Mouse (Mus musculus): ENCODE results near the gene Tnni3. TPM values are rescaled to one million over a fixed set of nuclear protein-coding genes. Genes with fewer than 3 reads are reported as not detected.
A peak's percentile ranks its signal among the peaks of the same experiment; 100 is the strongest.

Gene Tnni3
- polyA plus RNA-seq, 1 experiment from 2014 or later: 2.9 TPM

GRCm38 (mm10) chr7:4526341-4527301 lies 2.6 kb upstream of the Tnni3 start:
- Histone ChIP-seq H3K9me3 (ENCODE audit: control insufficient read depth, low read depth, low read length) (no peaks in the 10 kb centered on the region), H3K9ac (replicated peaks; ENCODE audit: low read depth, low read length) (peak overlapping the region; percentile 25; the same call in 1 of the 2 replicates), H3K4me1 (ENCODE audit: control insufficient read depth, insufficient read depth, low read length) (no peaks in the 10 kb centered on the region), H3K36me3 (ENCODE audit: control insufficient read depth, insufficient read depth, low read length) (no peaks in the 10 kb centered on the region), H3K27ac (ENCODE audit: low read length) (peak overlapping the region; percentile 39; the same call in 1 of the 2 replicates), H3K4me3 (ENCODE audit: low read depth, low read length) (peak overlapping the region; percentile 31), H3K27me3 (ENCODE audit: control insufficient read depth, insufficient read depth, low read length) (no peaks in the 10 kb centered on the region), H3K4me2 (replicated peaks; ENCODE audit: low read depth, low read length) (peak overlapping the region; percentile 54)
- WGBS: 26% methylated on average over 40 of the region's 40 CpGs
- peak; percentile 90 for ATAC-seq (ENCODE audit: insufficient number of reproducible peaks, insufficient read depth, low FRiP score, low read depth)

- WGBS: 90% methylated on average over 33 of the region's 33 CpGs
- no peak overlapping the region for H3K4me2 ChIP-seq (replicated peaks; ENCODE audit: low read depth, low read length)
- no peak for ATAC-seq (ENCODE audit: insufficient number of reproducible peaks, insufficient read depth, low FRiP score, low read depth)
These were observed 561 bp downstream of the Tnni3 start for GRCm38 (mm10) chr7:4523205-4524130.

GRCm38 (mm10) chr7:4522292-4522691 lies 1.7 kb downstream of the Tnni3 start:
- H3K4me2 ChIP-seq (replicated peaks; ENCODE audit: low read depth, low read length): no peak overlapping the region
- H3K4me3 ChIP-seq (ENCODE audit: low read depth, low read length): no peak overlapping the region
- ATAC-seq (ENCODE audit: insufficient number of reproducible peaks, insufficient read depth, low FRiP score, low read depth): no peak
- H3K9ac ChIP-seq (replicated peaks; ENCODE audit: low read depth, low read length): no peak overlapping the region
- H3K4me1 ChIP-seq (ENCODE audit: control insufficient read depth, insufficient read depth, low read length): no peaks in the 10 kb centered on the region
- no peaks in the 10 kb centered on the region for H3K36me3 ChIP-seq (ENCODE audit: control insufficient read depth, insufficient read depth, low read length)
- H3K9me3 ChIP-seq (ENCODE audit: control insufficient read depth, low read depth, low read length): no peaks in the 10 kb centered on the region
- WGBS: 72% methylated on average over 6 of the region's 6 CpGs
- no peaks in the 10 kb centered on the region for H3K27me3 ChIP-seq (ENCODE audit: control insufficient read depth, insufficient read depth, low read length)
- H3K27ac ChIP-seq (ENCODE audit: low read length): no peak overlapping the region

More at GRCm38 (mm10) chr7:4523205-4524130, 561 bp downstream of the Tnni3 start:
- Histone ChIP-seq H3K9me3 (ENCODE audit: control insufficient read depth, low read depth, low read length) (no peaks in the 10 kb centered on the region), H3K36me3 (ENCODE audit: control insufficient read depth, insufficient read depth, low read length) (no peaks in the 10 kb centered on the region), H3K4me3 (ENCODE audit: low read depth, low read length) (no peak overlapping the region), H3K27ac (ENCODE audit: low read length) (no peak overlapping the region), H3K4me1 (ENCODE audit: control insufficient read depth, insufficient read depth, low read length) (no peaks in the 10 kb centered on the region), H3K27me3 (ENCODE audit: control insufficient read depth, insufficient read depth, low read length) (no peaks in the 10 kb centered on the region), H3K9ac (replicated peaks; ENCODE audit: low read depth, low read length) (no peak overlapping the region)

GRCm38 (mm10) chr7:4521231-4522003 lies 2.6 kb downstream of the Tnni3 start:
- no peaks in the 10 kb centered on the region for H3K27me3 ChIP-seq (ENCODE audit: control insufficient read depth, insufficient read depth, low read length)
- peaks cover 1% of the 10 kb centered on the region; the same call in 1 of the 2 replicates for H3K4me1 ChIP-seq (ENCODE audit: control insufficient read depth, insufficient read depth, low read length)
- peak overlapping the region; percentile 11; the same call in 1 of the 2 replicates for H3K4me3 ChIP-seq (ENCODE audit: low read depth, low read length)
- WGBS: 32% methylated on average over 30 of the region's 32 CpGs
- no peaks in the 10 kb centered on the region for H3K36me3 ChIP-seq (ENCODE audit: control insufficient read depth, insufficient read depth, low read length)
- no peak for ATAC-seq (ENCODE audit: insufficient number of reproducible peaks, insufficient read depth, low FRiP score, low read depth)
- H3K4me2 ChIP-seq (replicated peaks; ENCODE audit: low read depth, low read length): peak overlapping the region; percentile 46
- no peak overlapping the region for H3K27ac ChIP-seq (ENCODE audit: low read length)
- H3K9me3 ChIP-seq (ENCODE audit: control insufficient read depth, low read depth, low read length): no peaks in the 10 kb centered on the region
- H3K9ac ChIP-seq (replicated peaks; ENCODE audit: low read depth, low read length): no peak overlapping the region

GRCm38 (mm10) chr7:4518487-4518886 lies 5.5 kb downstream of the Tnni3 start:
- H3K4me3 ChIP-seq (ENCODE audit: low read depth, low read length): no peak overlapping the region
- H3K27me3 ChIP-seq (ENCODE audit: control insufficient read depth, insufficient read depth, low read length): no peaks in the 10 kb centered on the region
- no peak for ATAC-seq (ENCODE audit: insufficient number of reproducible peaks, insufficient read depth, low FRiP score, low read depth)
- 71% methylated on average over 1 of the region's 1 CpGs for WGBS
- no peak overlapping the region for H3K27ac ChIP-seq (ENCODE audit: low read length)
- no peak overlapping the region for H3K4me2 ChIP-seq (replicated peaks; ENCODE audit: low read depth, low read length)
- no peaks in the 10 kb centered on the region for H3K9me3 ChIP-seq (ENCODE audit: control insufficient read depth, low read depth, low read length)
- no peaks in the 10 kb centered on the region for H3K36me3 ChIP-seq (ENCODE audit: control insufficient read depth, insufficient read depth, low read length)
- H3K4me1 ChIP-seq (ENCODE audit: control insufficient read depth, insufficient read depth, low read length): peaks cover 24% of the 10 kb centered on the region
- no peak overlapping the region for H3K9ac ChIP-seq (replicated peaks; ENCODE audit: low read depth, low read length)

- Histone ChIP-seq H3K9ac (replicated peaks; ENCODE audit: low read depth, low read length) (no peak within 1 kb of the TSS), H3K4me1 (ENCODE audit: control insufficient read depth, insufficient read depth, low read length) (peaks cover 25% of the 10 kb centered on the region), H3K36me3 (ENCODE audit: control insufficient read depth, insufficient read depth, low read length) (no peaks in the 10 kb centered on the region), H3K4me2 (replicated peaks; ENCODE audit: low read depth, low read length) (no peak within 1 kb of the TSS), H3K4me3 (ENCODE audit: low read depth, low read length) (no peak within 1 kb of the TSS), H3K27ac (ENCODE audit: low read length) (no peak within 1 kb of the TSS; the same call in 1 of the 2 replicates), H3K27me3 (ENCODE audit: control insufficient read depth, insufficient read depth, low read length) (no peaks in the 10 kb centered on the region), H3K9me3 (ENCODE audit: control insufficient read depth, low read depth, low read length) (no peaks in the 10 kb centered on the region)
- 12% methylated on average over 4 of the region's 4 CpGs for WGBS
- no peak for ATAC-seq (ENCODE audit: insufficient number of reproducible peaks, insufficient read depth, low FRiP score, low read depth)
These were observed 7.5 kb downstream of the Tnni3 start, which contains the start of gene Tnnt1 for GRCm38 (mm10) chr7:4516332-4517050. Gene Tnnt1, minus strand, starts transcription at chr7:4516382.

- WGBS: 50% methylated on average over 6 of the region's 6 CpGs
These were observed 8.2 kb downstream of the Tnni3 start for GRCm38 (mm10) chr7:4515853-4516252.

More at GRCm38 (mm10) chr7:4515853-4516252, 8.2 kb downstream of the Tnni3 start:
- H3K9ac ChIP-seq (replicated peaks; ENCODE audit: low read depth, low read length): no peak overlapping the region
- peaks cover 25% of the 10 kb centered on the region for H3K4me1 ChIP-seq (ENCODE audit: control insufficient read depth, insufficient read depth, low read length)
- no peaks in the 10 kb centered on the region for H3K36me3 ChIP-seq (ENCODE audit: control insufficient read depth, insufficient read depth, low read length)
- no peaks in the 10 kb centered on the region for H3K9me3 ChIP-seq (ENCODE audit: control insufficient read depth, low read depth, low read length)
- no peak for ATAC-seq (ENCODE audit: insufficient number of reproducible peaks, insufficient read depth, low FRiP score, low read depth)
- H3K27ac ChIP-seq (ENCODE audit: low read length): no peak overlapping the region
- no peak overlapping the region for H3K4me2 ChIP-seq (replicated peaks; ENCODE audit: low read depth, low read length)
- H3K27me3 ChIP-seq (ENCODE audit: control insufficient read depth, insufficient read depth, low read length): no peaks in the 10 kb centered on the region
- H3K4me3 ChIP-seq (ENCODE audit: low read depth, low read length): no peak overlapping the region
